Mouse (Mus musculus) testis, adult 2 months (tissue): ENCODE measurements around the gene Baz2b.

ENCODE experiments used
- CTCF ChIP-seq: fragments of 200-500 bp; IDR thresholded peaks from 2 replicates; pipeline ENCODE4 v1.5.1; 2012; ENCODE audit warnings: low read depth, mild to moderate bottlenecking, inconsistent platforms, low read length, moderate library complexity; ENCODE audit not compliant: control insufficient read depth, insufficient read depth, insufficient replicate concordance
- POLR2A ChIP-seq: fragments of 200-500 bp; IDR thresholded peaks from 2 replicates; pipeline ENCODE4 v1.6.1; 2012; ENCODE audit warnings: low read depth, mild to moderate bottlenecking, inconsistent platforms, low read length, moderate library complexity; ENCODE audit not compliant: control insufficient read depth

DNA sequence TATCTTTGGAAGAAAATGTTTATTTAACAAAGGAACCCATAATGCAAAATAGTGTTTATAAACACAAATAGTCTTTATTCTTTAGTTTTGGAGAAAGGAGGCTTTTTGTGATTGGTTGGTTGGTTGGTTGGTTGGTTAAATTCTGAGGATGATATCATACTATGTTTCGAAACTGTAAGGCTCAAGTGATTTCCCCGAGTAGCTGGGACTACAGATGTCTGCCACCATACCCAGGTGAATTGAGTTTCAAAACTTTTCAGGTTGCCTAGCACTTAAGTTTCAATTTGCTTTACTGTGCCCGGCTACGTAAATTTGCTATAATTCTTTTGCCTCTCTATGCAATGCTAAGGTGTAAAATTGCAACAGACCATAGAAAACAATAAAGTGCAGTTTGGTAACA is 127.4 kb downstream of the Baz2b start:
- no peak for TF ChIP-seq CTCF
- TF ChIP-seq POLR2A = no peak
